Mouse (Mus musculus) kidney, adult 2 months (tissue): Measurements from ENCODE around the gene Acr.

Experiments used
- CTCF ChIP-seq: fragments of 200-500 bp; conservative IDR thresholded peaks from 2 replicates; pipeline ENCODE4 v1.5.1; 2011; ENCODE audit warnings: low read depth, mild to moderate bottlenecking, control low read depth, low read length, moderate library complexity, mixed read lengths; ENCODE audit not compliant: insufficient read depth, insufficient read length
- POLR2A ChIP-seq: fragments of 200-500 bp; IDR thresholded peaks from one replicate; pipeline ENCODE4 v1.6.1; 2011; ENCODE audit warnings: low read depth, low read length, control low read depth

- TF ChIP-seq CTCF (no peak), POLR2A (no peak)
Measured at GRCm38 (mm10) chr15:89591317-89591716, 23.2 kb downstream of the Acr start.
